Mouse (Mus musculus) brown adipose tissue, adult 24 weeks (tissue): ENCODE results near the gene Vps13a. TPM values are rescaled to one million over a fixed set of nuclear protein-coding genes. Genes with fewer than 3 reads are reported as not detected.
"Not testable (repeated sequence)": the region's sequence is repeated elsewhere in the genome, so short reads cannot be mapped to it uniquely, and the experiment has no call there.

ENCODE experiments used
- H3K27ac ChIP-seq: fragments of 200-500 bp; replicated peaks from 2 replicates; pipeline ENCODE4 v1.5.1; 2012; ENCODE audit warnings: low read depth, mild to moderate bottlenecking, low read length
- H3K4me1 ChIP-seq: fragments of 200-500 bp; 2 replicates; pipeline ENCODE4 v1.6.1; 2012; ENCODE audit warnings: low read length, mixed read lengths; ENCODE audit not compliant: control insufficient read depth, insufficient read depth, insufficient read length
- H3K4me3 ChIP-seq: fragments of 200-500 bp; 2 replicates; pipeline ENCODE4 v1.5.1; 2012; ENCODE audit warnings: low read depth, mild to moderate bottlenecking, low read length, moderate library complexity; ENCODE audit not compliant: insufficient read depth
- polyA plus RNA-seq: library from polyadenylated mRNA; stranded (reverse); fragments of >200 nt; gene quantifications from 2 replicates; pipeline ENCODE4 v1.2.4, GENCODE M21; 2012; ENCODE audit not compliant: missing spikeins, insufficient read depth, insufficient read length

The Vps13a gene
- 26.2 and 39.0 TPM in 2 replicates for polyA plus RNA-seq

- Histone ChIP-seq H3K4me1 (peaks cover 8% of the 10 kb centered on the region; the same call in 1 of the 2 replicates), H3K4me3 (peak within 1 kb of the TSS; percentile 84), H3K27ac (peak within 1 kb of the TSS; percentile 56)
These were observed at the start of gene Vps13a for GRCm38 (mm10) chr19:16780790-16781384. Gene Vps13a (minus strand): TSS chr19:16780933.

GRCm38 (mm10) chr19:16827657-16828056 lies 46.9 kb upstream of the Vps13a start:
- H3K4me1 ChIP-seq: no peaks in the 10 kb centered on the region
- H3K4me3 ChIP-seq: no peak overlapping the region
- H3K27ac ChIP-seq: no peak overlapping the region

- Histone ChIP-seq H3K4me1 (no peaks in the 10 kb centered on the region), H3K27ac (no peak overlapping the region), H3K4me3 (no peak overlapping the region)
These were observed 44.5 kb upstream of the Vps13a start for GRCm38 (mm10) chr19:16825228-16825627.

- no peak overlapping the region for H3K4me3 ChIP-seq
- no peak overlapping the region for H3K27ac ChIP-seq
- H3K4me1 ChIP-seq: no peaks in the 10 kb centered on the region
These were observed 34.1 kb upstream of the Vps13a start for GRCm38 (mm10) chr19:16814848-16815247.

GRCm38 (mm10) chr19:16813306-16813705 lies 32.6 kb upstream of the Vps13a start:
- no peaks in the 10 kb centered on the region for H3K4me1 ChIP-seq
- H3K27ac ChIP-seq: no peak overlapping the region
- H3K4me3 ChIP-seq: no peak overlapping the region

- no peak overlapping the region for H3K4me3 ChIP-seq
- no peak overlapping the region for H3K27ac ChIP-seq
- H3K4me1 ChIP-seq: no peaks in the 10 kb centered on the region
These were observed 31.4 kb upstream of the Vps13a start for GRCm38 (mm10) chr19:16812072-16812608.

GRCm38 (mm10) chr19:16805102-16805501 lies 24.4 kb upstream of the Vps13a start:
- H3K4me1 ChIP-seq: no peaks in the 10 kb centered on the region
- H3K27ac ChIP-seq: no peak overlapping the region
- H3K4me3 ChIP-seq: no peak overlapping the region

- Histone ChIP-seq H3K4me1 (no peaks in the 10 kb centered on the region), H3K27ac (no peak overlapping the region), H3K4me3 (no peak overlapping the region)
These were observed 23.8 kb upstream of the Vps13a start for GRCm38 (mm10) chr19:16804578-16804977.

- Histone ChIP-seq H3K4me3 (no peak overlapping the region), H3K27ac (no peak overlapping the region), H3K4me1 (no peaks in the 10 kb centered on the region)
These were observed 22.0 kb upstream of the Vps13a start for GRCm38 (mm10) chr19:16802707-16803106.

- Histone ChIP-seq H3K27ac (no peak overlapping the region), H3K4me3 (no peak overlapping the region)
These were observed 21.4 kb upstream of the Vps13a start for GRCm38 (mm10) chr19:16802123-16802522.

GRCm38 (mm10) chr19:16797923-16798322 lies 17.2 kb upstream of the Vps13a start:
- Histone ChIP-seq H3K27ac (no peak overlapping the region), H3K4me3 (no peak overlapping the region), H3K4me1 (no peaks in the 10 kb centered on the region)

More at GRCm38 (mm10) chr19:16802123-16802522, 21.4 kb upstream of the Vps13a start:
- no peaks in the 10 kb centered on the region for H3K4me1 ChIP-seq

GRCm38 (mm10) chr19:16794486-16794885 lies 13.8 kb upstream of the Vps13a start:
- not testable (repeated sequence) for H3K4me1 ChIP-seq, H3K4me3 ChIP-seq, H3K27ac ChIP-seq

- Histone ChIP-seq H3K27ac (no peak overlapping the region), H3K4me3 (no peak overlapping the region)
These were observed 9.2 kb upstream of the Vps13a start for GRCm38 (mm10) chr19:16789930-16790329.

GRCm38 (mm10) chr19:16784879-16785278 lies 4.1 kb upstream of the Vps13a start:
- Histone ChIP-seq H3K4me3 (no peak overlapping the region), H3K4me1 (no peaks in the 10 kb centered on the region), H3K27ac (no peak overlapping the region)

More at GRCm38 (mm10) chr19:16789930-16790329, 9.2 kb upstream of the Vps13a start:
- no peaks in the 10 kb centered on the region for H3K4me1 ChIP-seq

- peak overlapping the region; percentile 70 for H3K4me3 ChIP-seq
- H3K27ac ChIP-seq: no peak overlapping the region; the same call in 1 of the 2 replicates
- peaks cover 8% of the 10 kb centered on the region; the same call in 1 of the 2 replicates for H3K4me1 ChIP-seq
These were observed 780 bp upstream of the Vps13a start for GRCm38 (mm10) chr19:16781406-16782019.
